Mouse (Mus musculus): ENCODE results near the gene Dcaf7. TPM values are rescaled to one million over a fixed set of nuclear protein-coding genes. Genes with fewer than 3 reads are reported as not detected.
A peak's percentile ranks its signal among the peaks of the same experiment; 100 is the strongest.
"Not testable (repeated sequence)": the region's sequence is repeated elsewhere in the genome, so short reads cannot be mapped to it uniquely, and the experiment has no call there.

Dcaf7 gene
- total and polyA plus RNA-seq, 3 experiments, result 28.9 to 39.2 (median 36.5) TPM

DNA sequence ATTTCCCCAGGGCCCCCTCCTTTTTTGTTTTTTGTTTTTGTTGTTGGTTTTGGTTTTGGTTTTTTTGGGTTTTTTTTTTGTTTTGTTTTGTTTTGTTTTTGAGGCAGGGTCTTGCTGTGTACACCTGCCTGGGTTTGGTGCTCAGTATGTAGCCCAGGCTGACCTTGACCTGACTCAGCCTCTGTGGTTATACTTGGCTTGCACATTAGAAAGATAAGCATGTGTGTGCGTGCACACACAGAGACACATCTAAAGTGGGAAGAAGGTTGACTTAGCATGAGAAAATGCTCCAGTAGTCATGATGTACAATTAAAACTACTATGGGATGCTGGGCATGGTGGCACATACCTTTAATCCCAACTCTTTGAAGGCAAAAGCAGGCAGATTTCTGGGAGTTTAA is 23.9 kb downstream of the Dcaf7 start:
- no peak overlapping the region for H3K9ac ChIP-seq (ENCODE audit: low read depth, low read length)
- intact Hi-C loops (cut with DNase I), result no loop called here

DNA sequence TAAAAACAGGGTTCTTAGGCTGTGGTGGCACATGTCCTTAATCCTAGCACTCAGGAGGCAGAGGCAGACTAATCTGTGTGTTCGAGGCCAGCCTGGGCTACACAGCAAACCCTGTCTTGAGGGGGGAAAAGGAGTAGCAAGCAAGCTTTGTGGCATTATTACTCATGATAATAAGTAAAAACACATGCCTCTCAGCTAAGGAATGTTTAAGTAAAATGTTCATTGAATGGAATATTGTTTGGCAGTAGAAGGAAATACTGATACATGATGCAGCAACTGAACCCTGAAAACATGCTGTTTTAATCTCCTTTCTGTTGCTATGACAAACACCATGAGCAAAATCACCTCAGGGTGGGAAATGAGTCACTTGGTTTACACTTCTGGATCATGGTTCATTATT is 24.6 kb downstream of the Dcaf7 start:
- Histone ChIP-seq H3K79me2 (replicated peaks; ENCODE audit: control insufficient read depth, insufficient read depth, low read length) (no peaks in the 10 kb centered on the region), H3K9ac (ENCODE audit: low read depth, low read length) (no peak overlapping the region), H3K27ac (no peak overlapping the region), H3K4me3 (no peak overlapping the region), H3K27me3 (ENCODE audit: control insufficient read depth, insufficient read depth, low read length) (no peaks in the 10 kb centered on the region), H3K4me1 (ENCODE audit: control insufficient read depth, insufficient read depth, low read length) (no peaks in the 10 kb centered on the region), H3K36me3 (ENCODE audit: control insufficient read depth, insufficient read depth, low read length) (no peaks in the 10 kb centered on the region)
- TF ChIP-seq CTCF (IDR thresholded peaks at IDR 0.05) (no peak), POLR2A (IDR thresholded peaks at IDR 0.05; ENCODE audit: insufficient read depth, low read depth, low read length) (no peak)
- intact Hi-C loops (cut with DNase I), result no loop called here
- 83% methylated on average over 1 of the region's 1 CpGs for WGBS
- DNase-seq, result no peak

More for the DNA sequence above, 23.9 kb downstream of the Dcaf7 start:
- WGBS, result 53% methylated on average over 1 of the region's 1 CpGs
- Histone ChIP-seq H3K36me3 (ENCODE audit: control insufficient read depth, insufficient read depth, low read length) (no peaks in the 10 kb centered on the region), H3K27ac (no peak overlapping the region), H3K4me3 (no peak overlapping the region), H3K4me1 (ENCODE audit: control insufficient read depth, insufficient read depth, low read length) (no peaks in the 10 kb centered on the region), H3K27me3 (ENCODE audit: control insufficient read depth, insufficient read depth, low read length) (no peaks in the 10 kb centered on the region), H3K79me2 (replicated peaks; ENCODE audit: control insufficient read depth, insufficient read depth, low read length) (no peaks in the 10 kb centered on the region)
- no peak for TF ChIP-seq POLR2A (IDR thresholded peaks at IDR 0.05; ENCODE audit: insufficient read depth, low read depth, low read length)
- TF ChIP-seq EP300 (IDR thresholded peaks at IDR 0.05; ENCODE audit: insufficient read depth, low read depth, low read length), result no peak
- no peak for TF ChIP-seq CTCF (IDR thresholded peaks at IDR 0.05)
- no peak for DNase-seq

DNA sequence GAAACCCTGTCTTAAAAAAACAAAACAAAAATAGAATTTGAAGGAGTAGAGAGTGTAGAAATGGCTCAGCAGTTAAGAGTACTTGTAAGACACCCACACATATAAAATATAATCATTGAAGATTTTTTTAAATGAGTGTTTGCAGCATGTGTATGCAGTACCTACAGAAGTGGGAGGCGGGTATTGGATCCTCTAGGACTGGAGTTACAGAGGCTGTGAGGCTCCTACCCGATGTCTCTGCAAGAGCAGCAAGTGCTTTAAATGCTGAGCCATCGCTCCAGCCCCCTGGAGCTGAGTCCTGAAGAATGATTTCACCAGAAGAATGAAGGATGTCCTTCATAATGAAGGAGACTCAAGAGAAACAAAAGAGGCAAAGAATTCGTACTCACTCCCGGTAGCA is 27.1 kb downstream of the Dcaf7 start:
- Histone ChIP-seq H3K4me3 (no peak overlapping the region), H3K79me2 (replicated peaks; ENCODE audit: control insufficient read depth, insufficient read depth, low read length) (no peaks in the 10 kb centered on the region), H3K36me3 (ENCODE audit: control insufficient read depth, insufficient read depth, low read length) (no peaks in the 10 kb centered on the region), H3K9ac (ENCODE audit: low read depth, low read length) (no peak overlapping the region), H3K27ac (no peak overlapping the region), H3K27me3 (ENCODE audit: control insufficient read depth, insufficient read depth, low read length) (no peaks in the 10 kb centered on the region), H3K4me1 (ENCODE audit: control insufficient read depth, insufficient read depth, low read length) (peaks cover 4% of the 10 kb centered on the region)
- intact Hi-C loops (cut with DNase I), result no loop called here
- no peak for TF ChIP-seq CTCF (IDR thresholded peaks at IDR 0.05)
- no peak for TF ChIP-seq POLR2A (IDR thresholded peaks at IDR 0.05; ENCODE audit: insufficient read depth, low read depth, low read length)
- TF ChIP-seq EP300 (IDR thresholded peaks at IDR 0.05; ENCODE audit: insufficient read depth, low read depth, low read length), result no peak
- no peak for DNase-seq
- WGBS, result 82% methylated on average over 5 of the region's 5 CpGs

DNA sequence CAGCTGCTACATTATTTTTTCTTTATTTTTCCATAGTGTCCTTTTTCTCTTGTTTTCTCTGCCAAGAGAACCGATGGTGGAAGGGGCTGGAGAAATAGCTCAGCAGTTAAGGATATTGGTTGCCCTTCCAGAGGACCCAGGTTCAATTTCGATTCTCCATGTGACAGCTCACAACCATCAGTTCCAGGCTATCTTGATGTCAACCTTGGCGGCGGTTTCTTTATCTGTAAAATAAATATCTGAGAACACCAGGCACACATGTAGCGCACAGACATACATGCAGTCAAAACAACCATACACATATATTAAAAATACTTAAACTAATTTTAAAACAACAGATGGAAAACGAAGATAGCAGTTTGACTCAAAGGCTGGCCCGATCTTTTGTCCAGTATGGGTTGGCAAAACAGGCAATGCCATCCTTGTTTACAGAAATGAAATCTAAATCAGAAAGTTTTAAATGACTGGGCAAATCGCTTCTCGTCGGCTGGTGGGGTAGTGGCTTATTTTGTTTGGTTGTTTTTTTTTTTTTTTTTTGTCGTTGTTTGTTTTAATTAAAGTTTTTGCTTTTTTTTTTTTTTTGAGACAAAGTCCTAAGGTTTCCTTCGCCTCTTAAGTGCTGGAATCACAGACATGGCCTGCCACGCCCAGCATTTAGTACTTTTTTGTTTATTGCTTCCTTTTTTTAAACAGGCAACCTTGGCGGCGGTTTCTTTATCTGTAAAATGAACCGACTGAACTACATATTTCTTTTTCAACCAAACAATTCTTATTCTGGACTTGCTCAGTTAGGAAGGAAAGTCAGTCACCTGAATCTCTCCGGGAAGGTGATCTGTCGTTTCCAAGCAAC is 28.6 kb downstream of the Dcaf7 start:
- intact Hi-C loops (cut with DNase I), result no loop called here
- H3K9ac ChIP-seq (ENCODE audit: low read depth, low read length), result no peak overlapping the region
- no peaks in the 10 kb centered on the region for H3K79me2 ChIP-seq (replicated peaks; ENCODE audit: control insufficient read depth, insufficient read depth, low read length)
- H3K4me3 ChIP-seq, result peak overlapping the region; percentile 95
- no peaks in the 10 kb centered on the region for H3K36me3 ChIP-seq (ENCODE audit: control insufficient read depth, insufficient read depth, low read length)
- no peak for TF ChIP-seq CTCF (IDR thresholded peaks at IDR 0.05)
- H3K27me3 ChIP-seq (ENCODE audit: control insufficient read depth, insufficient read depth, low read length), result no peaks in the 10 kb centered on the region
- 34% methylated on average over 18 of the region's 18 CpGs for WGBS
- peaks cover 4% of the 10 kb centered on the region for H3K4me1 ChIP-seq (ENCODE audit: control insufficient read depth, insufficient read depth, low read length)
- no peak for DNase-seq
- H3K27ac ChIP-seq, result peak overlapping the region; percentile 59; the same call in 1 of the 2 replicates

DNA sequence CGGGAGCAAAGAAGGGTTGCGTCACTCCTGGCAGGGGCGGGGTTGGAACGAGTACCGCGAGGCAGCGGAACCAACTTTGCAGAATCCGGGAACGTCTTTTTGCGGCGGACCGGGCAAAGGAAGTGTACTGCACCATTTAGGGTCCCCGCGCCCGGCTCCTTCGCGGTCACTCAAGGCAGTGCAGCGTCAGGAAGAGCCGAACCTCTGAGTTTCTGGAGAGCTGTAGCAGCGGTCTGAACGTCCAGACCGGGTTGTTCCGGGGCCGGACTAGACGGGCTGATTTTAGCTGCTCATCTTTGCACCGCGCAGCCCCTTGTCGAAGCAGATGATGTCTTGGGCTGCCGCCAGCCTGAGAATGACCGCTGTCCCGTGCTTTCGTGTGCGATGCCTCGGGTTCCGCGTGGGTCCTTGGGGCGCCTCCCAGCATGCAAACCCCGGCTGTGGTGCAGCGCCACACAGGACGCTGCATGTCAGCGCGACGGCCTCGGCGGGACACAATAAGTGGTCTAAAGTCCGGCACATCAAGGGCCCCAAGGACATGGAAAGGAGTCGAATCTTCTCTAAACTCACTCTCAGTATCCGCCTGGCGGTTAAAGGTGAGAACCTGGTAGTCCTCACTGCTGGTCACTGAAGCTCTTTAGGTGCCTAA is 29.4 kb downstream of the Dcaf7 start, which contains the start of gene Taco1:
TSS of gene Taco1 (plus strand) at position 139 of the 649 bp plus-strand sequence.
- peak; percentile 94 to 96 for DNase-seq
- Histone ChIP-seq H3K27ac (peak within 1 kb of the TSS; percentile 88), H3K36me3 (ENCODE audit: control insufficient read depth, insufficient read depth, low read length) (no peaks in the 10 kb centered on the region; the same call in 1 of the 2 replicates), H3K27me3 (ENCODE audit: control insufficient read depth, insufficient read depth, low read length) (no peaks in the 10 kb centered on the region), H3K4me1 (ENCODE audit: control insufficient read depth, insufficient read depth, low read length) (peaks cover 4% of the 10 kb centered on the region), H3K79me2 (replicated peaks; ENCODE audit: control insufficient read depth, insufficient read depth, low read length) (no peaks in the 10 kb centered on the region), H3K9ac (ENCODE audit: low read depth, low read length) (peak within 1 kb of the TSS; percentile 87), H3K4me3 (peak within 1 kb of the TSS; percentile 95)
- TF ChIP-seq POLR2A (IDR thresholded peaks at IDR 0.05; ENCODE audit: insufficient read depth, low read depth, low read length) (peak; percentile 81), CTCF (IDR thresholded peaks at IDR 0.05) (peak; percentile 67), EP300 (IDR thresholded peaks at IDR 0.05; ENCODE audit: insufficient read depth, low read depth, low read length) (peak; percentile 89; the same call in 1 of the 2 replicates)
- intact Hi-C loops (cut with DNase I), result no loop called here
- under 1% methylated on average over 49 of the region's 49 CpGs for WGBS

DNA sequence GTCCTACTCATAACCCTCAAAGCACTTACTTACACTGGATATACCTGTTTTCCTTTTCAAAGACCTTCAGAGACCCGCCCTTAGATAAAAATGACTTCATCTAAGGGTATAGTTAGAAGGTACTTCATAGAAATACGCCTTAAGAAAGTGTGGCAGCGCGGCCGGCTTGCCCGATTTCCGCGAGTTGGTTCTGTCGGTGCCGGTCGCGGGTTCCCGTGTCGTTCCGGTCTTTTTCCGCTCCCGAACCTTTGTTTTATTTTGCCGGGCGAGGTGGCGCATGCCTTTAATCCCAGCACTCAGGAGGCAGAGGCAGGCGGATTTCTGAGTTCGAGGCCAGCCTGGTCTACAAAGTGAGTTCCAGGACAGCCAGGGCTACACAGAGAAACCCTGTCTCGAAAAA is 29.9 kb downstream of the Dcaf7 start:
- 8% methylated on average over 23 of the region's 23 CpGs for WGBS
- intact Hi-C loops (cut with DNase I); DNase-seq: not testable (repeated sequence)

More for the DNA sequence above, 29.9 kb downstream of the Dcaf7 start:
- not testable (repeated sequence) for H3K4me1 ChIP-seq (ENCODE audit: control insufficient read depth, insufficient read depth, low read length); H3K79me2 ChIP-seq (replicated peaks; ENCODE audit: control insufficient read depth, insufficient read depth, low read length); H3K27me3 ChIP-seq (ENCODE audit: control insufficient read depth, insufficient read depth, low read length); H3K36me3 ChIP-seq (ENCODE audit: control insufficient read depth, insufficient read depth, low read length)
- H3K4me3 ChIP-seq, result peak overlapping the region; percentile 95
- H3K27ac ChIP-seq, result peak overlapping the region; percentile 88
- H3K9ac ChIP-seq (ENCODE audit: low read depth, low read length), result peak overlapping the region; percentile 87; the same call in 1 of the 2 replicates
